Mouse (Mus musculus) stomach, embryonic 16.5 days (tissue): ENCODE results near the gene Hoxc13. TPM values are rescaled to one million over a fixed set of nuclear protein-coding genes. Genes with fewer than 3 reads are reported as not detected.
A peak's percentile ranks its signal among the peaks of the same experiment; 100 is the strongest.

Source experiments
- ATAC-seq: fragments of 200-750 bp; cut with Nextera tagmentation; 2 replicates; pipeline ENCODE4 v1.8.0; 2017; ENCODE audit warnings: moderate number of reproducible peaks, moderate TSS enrichment; ENCODE audit not compliant: insufficient read depth, low FRiP score
- H3K27ac ChIP-seq: fragments of 300-500 bp; sonication (generic); 2 replicates; pipeline ENCODE4 v1.5.1; 2014; ENCODE audit warnings: low read length
- H3K27me3 ChIP-seq: fragments of 300-500 bp; sonication (generic); 2 replicates; pipeline ENCODE4 v1.6.1; 2014; ENCODE audit warnings: low read length, control low read depth, mixed read lengths; ENCODE audit not compliant: control insufficient read depth, insufficient read depth
- H3K36me3 ChIP-seq: fragments of 300-500 bp; sonication (generic); 2 replicates; pipeline ENCODE4 v1.6.1; 2014; ENCODE audit warnings: low read length; ENCODE audit not compliant: control insufficient read depth, insufficient read depth
- H3K4me1 ChIP-seq: fragments of 300-500 bp; sonication (generic); 2 replicates; pipeline ENCODE4 v1.6.1; 2014; ENCODE audit warnings: low read length, control low read depth, mixed read lengths; ENCODE audit not compliant: control insufficient read depth, insufficient read depth
- H3K4me2 ChIP-seq: fragments of 300-500 bp; sonication (generic); 2 replicates; pipeline ENCODE4 v1.6.1; 2014; ENCODE audit warnings: low read depth, low read length, mixed read lengths
- H3K4me3 ChIP-seq: fragments of 300-500 bp; sonication (generic); replicated peaks from 2 replicates; pipeline ENCODE4 v1.5.1; 2014; ENCODE audit warnings: mild to moderate bottlenecking, low read length
- H3K9ac ChIP-seq: fragments of 300-500 bp; sonication (generic); 2 replicates; pipeline ENCODE4 v1.6.1; 2014; ENCODE audit warnings: low read length
- H3K9me3 ChIP-seq: fragments of 300-500 bp; sonication (generic); replicated peaks from 2 replicates; pipeline ENCODE4 v1.6.1; 2016; ENCODE audit warnings: low read length, control low read depth; ENCODE audit not compliant: control insufficient read depth
- WGBS: fragments of 180-500 bp; shearing (Covaris S2); extraction: QIAGEN DNeasy Blood & Tissue Kit; methylation state at CpG from one replicate; pipeline ENCODE4 v1.1.7; 2014; 5-methylcytosine and 5-hydroxymethylcytosine counted together
- microRNA-seq: library from miRNA; unstranded; fragments of <30 nt; microRNA quantifications from one replicate; pipeline ENCODE4, GENCODE M21; 2016
- polyA plus RNA-seq: library from polyadenylated mRNA; unstranded; fragments of >200 nt; fragmentation: Nextera tagmentation; extraction: Ambion mirVana; gene quantifications from 2 replicates; pipeline ENCODE4 v1.2.1, GENCODE M21; 2015

Gene Hoxc13
- polyA plus RNA-seq, 1 experiment from 2014 or later, result not detected

GRCm38 (mm10) chr15:102976631-102977422 is 55.9 kb downstream of the Hoxc13 start:
- Histone ChIP-seq H3K4me2 (peak overlapping the region; percentile 27; the same call in 1 of the 2 replicates), H3K27me3 (peaks cover 90% of the 10 kb centered on the region), H3K9ac (no peak overlapping the region), H3K36me3 (no peaks in the 10 kb centered on the region), H3K9me3 (no peaks in the 10 kb centered on the region), H3K4me1 (0 out of 2 replicates have a peak, but pooled peaks cover 3% of the 10 kb centered on the region), H3K27ac (no peak overlapping the region), H3K4me3 (peak overlapping the region; percentile 25)
- no peak for ATAC-seq
- 1% methylated on average over 37 of the region's 37 CpGs for WGBS

DNA sequence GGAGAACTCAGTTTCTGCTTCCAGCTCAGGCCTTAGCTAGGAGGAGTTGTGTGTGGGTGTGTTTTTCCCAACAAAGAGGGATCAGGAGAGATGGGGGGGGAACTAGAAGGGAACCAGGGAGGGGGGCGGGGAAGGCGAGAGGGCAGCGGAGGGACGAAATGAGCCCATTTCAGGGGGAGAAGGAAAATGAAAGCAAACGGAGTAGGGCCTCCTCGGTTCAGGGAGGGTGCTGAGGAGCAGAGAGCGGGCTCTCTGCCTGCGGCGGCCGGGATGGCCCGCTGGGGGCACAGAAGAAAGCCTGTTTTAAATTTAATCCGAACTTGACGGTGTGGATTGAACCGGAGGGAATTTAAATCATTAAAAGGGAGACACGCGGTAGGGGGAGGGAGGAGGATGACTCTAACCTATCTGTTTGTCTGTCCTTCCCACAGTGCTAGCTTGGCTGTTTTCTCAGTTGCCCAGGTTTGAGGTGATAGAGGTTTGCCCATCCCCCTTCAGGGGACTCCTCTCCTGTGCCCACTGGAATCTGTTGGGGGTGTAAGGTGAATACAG is 56.6 kb downstream of the Hoxc13 start:
- 5% methylated on average over 16 of the region's 16 CpGs for WGBS
- Histone ChIP-seq H3K27me3 (peaks cover 90% of the 10 kb centered on the region), H3K27ac (no peak overlapping the region), H3K4me1 (0 out of 2 replicates have a peak, but pooled peaks cover 3% of the 10 kb centered on the region), H3K9ac (no peak overlapping the region), H3K36me3 (no peaks in the 10 kb centered on the region), H3K4me2 (peak overlapping the region; percentile 27; the same call in 1 of the 2 replicates), H3K9me3 (no peaks in the 10 kb centered on the region), H3K4me3 (peak overlapping the region; percentile 25)
- ATAC-seq, result no peak

Small RNA genes within 50 kb of the gene (microRNA-seq; reads per million reads assigned to microRNA genes)
- gene Mir196a-2, result 19.2 reads per million, percentile 38 among the genes with 10 or more reads in this experiment

Other genes starting within 250 kb of the Hoxc13 start
- gene Atp5g2, start 248.8 kb upstream of the Hoxc13 start, polyA plus RNA-seq, result 53.3 and 54.2 TPM in 2 replicates
- gene Calcoco1, start 198.9 kb upstream of the Hoxc13 start, polyA plus RNA-seq, result 36.8 and 37.7 TPM in 2 replicates
- gene Hoxc12, start 15.7 kb downstream of the Hoxc13 start, polyA plus RNA-seq, result not detected in 2 replicates
- gene Hoxc11, start 33.3 kb downstream of the Hoxc13 start, polyA plus RNA-seq, result not detected in 2 replicates
- 0.06 TPM in 1 of 2 replicates, not detected in the other for gene Hoxc10, start 45.7 kb downstream of the Hoxc13 start, polyA plus RNA-seq
- 17.5 and 19.4 TPM in 2 replicates for gene Hoxc5, start 46.3 kb downstream of the Hoxc13 start, polyA plus RNA-seq
- not detected in 2 replicates for gene Hoxc9, start 55.3 kb downstream of the Hoxc13 start, polyA plus RNA-seq
- 2.0 and 2.5 TPM in 2 replicates for gene Hoxc8, start 69.5 kb downstream of the Hoxc13 start, polyA plus RNA-seq
- gene Hoxc6, start 77.2 kb downstream of the Hoxc13 start, polyA plus RNA-seq, result 3.3 and 3.8 TPM in 2 replicates
- gene Hoxc4, start 97.8 kb downstream of the Hoxc13 start, polyA plus RNA-seq, result 19.0 and 20.0 TPM in 2 replicates
- gene Smug1, start 246.0 kb downstream of the Hoxc13 start, polyA plus RNA-seq, result 20.1 and 21.1 TPM in 2 replicates